Mouse (Mus musculus) embryonic fibroblast, embryonic 13.5 days (primary cell): ENCODE measurements around the gene Ttc30a2.

Experiments used
- CTCF ChIP-seq: IDR thresholded peaks from 2 replicates; pipeline ENCODE4 v1.5.1; 2011; ENCODE audit warnings: mild to moderate bottlenecking, control low read depth, low read length, moderate library complexity, borderline replicate concordance; ENCODE audit not compliant: insufficient read depth
- POLR2A ChIP-seq: IDR thresholded peaks from 2 replicates; pipeline ENCODE4 v1.6.1; 2011; ENCODE audit warnings: low read depth, mild to moderate bottlenecking, control low read depth, low read length, moderate library complexity

DNA sequence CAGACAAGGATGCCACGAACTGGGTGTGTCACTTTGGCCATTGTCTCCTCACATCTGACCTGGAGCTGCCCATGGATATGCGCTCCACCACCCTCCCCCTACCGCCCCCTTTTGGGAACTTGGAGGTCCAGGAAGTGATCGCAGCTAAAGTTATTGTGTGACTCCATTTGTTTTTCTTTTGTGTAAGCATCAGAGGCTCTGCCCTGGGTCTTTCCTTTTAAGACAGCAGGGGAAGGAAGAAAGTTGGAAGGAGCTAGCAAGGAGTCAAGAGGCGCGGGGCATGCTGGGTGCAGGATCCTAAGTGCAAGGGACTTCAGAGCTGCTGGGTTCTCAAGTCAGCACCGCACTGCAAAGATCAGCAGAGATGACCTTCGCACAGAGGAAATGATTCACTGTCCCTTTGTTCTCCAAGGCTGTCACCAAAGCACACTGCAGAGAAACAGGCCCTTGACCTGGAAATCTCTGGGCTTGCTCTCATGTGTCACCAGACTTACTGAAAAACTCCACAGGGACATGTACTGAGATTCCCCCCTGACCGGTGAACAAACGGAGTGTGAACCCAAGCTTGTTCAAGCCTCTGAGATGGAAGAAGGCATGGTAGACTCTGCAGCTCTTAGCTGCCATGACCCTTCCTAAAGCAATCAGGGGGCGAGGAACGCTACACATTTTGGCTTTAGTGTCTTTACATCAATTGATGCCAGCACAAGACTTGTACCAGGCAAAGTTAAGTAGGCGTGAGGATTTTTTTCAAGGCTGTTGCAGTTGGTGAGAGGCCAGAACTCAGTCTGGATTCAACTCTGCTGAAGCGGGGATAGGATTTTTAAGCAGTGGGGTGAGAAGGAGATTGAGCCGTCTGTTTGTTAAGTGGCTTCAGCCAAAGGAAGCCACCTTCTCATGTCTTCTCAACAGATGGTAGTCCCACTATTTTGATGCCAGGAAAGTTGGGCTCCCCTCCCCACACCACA, 17.3 kb downstream of the Ttc30a2 start:
- TF ChIP-seq CTCF (no peak), POLR2A (no peak)
